Mouse (Mus musculus) neural tube, embryonic 15.5 days (tissue): Measurements from ENCODE around the gene Shmt1. TPM values are rescaled to one million over a fixed set of nuclear protein-coding genes. Genes with fewer than 3 reads are reported as not detected.

Experiments
- ATAC-seq: fragments of 200-750 bp; cut with Nextera tagmentation; 2 replicates; pipeline ENCODE4 v1.8.0; 2017; ENCODE audit warnings: mild to moderate bottlenecking, moderate TSS enrichment, moderate library complexity; ENCODE audit not compliant: low FRiP score
- H3K27ac ChIP-seq: fragments of 300-500 bp; sonication (generic); replicated peaks from 2 replicates; pipeline ENCODE4 v1.5.1; 2015; ENCODE audit warnings: mild to moderate bottlenecking, inconsistent platforms
- H3K27me3 ChIP-seq: fragments of 300-500 bp; sonication (generic); replicated peaks from 2 replicates; pipeline ENCODE4 v1.6.1; 2015; ENCODE audit warnings: inconsistent platforms
- H3K36me3 ChIP-seq: fragments of 300-500 bp; sonication (generic); 2 replicates; pipeline ENCODE4 v1.6.1; 2015; ENCODE audit warnings: inconsistent platforms
- H3K4me1 ChIP-seq: fragments of 300-500 bp; sonication (generic); 2 replicates; pipeline ENCODE4 v1.6.1; 2015; ENCODE audit warnings: inconsistent platforms
- H3K4me2 ChIP-seq: fragments of 300-500 bp; sonication (generic); 2 replicates; pipeline ENCODE4 v1.6.1; 2015; ENCODE audit warnings: inconsistent platforms, mild to moderate bottlenecking, moderate library complexity
- H3K4me3 ChIP-seq: fragments of 300-500 bp; sonication (generic); replicated peaks from 2 replicates; pipeline ENCODE4 v1.5.1; 2015; ENCODE audit warnings: mild to moderate bottlenecking, inconsistent platforms
- H3K9ac ChIP-seq: fragments of 300-500 bp; sonication (generic); replicated peaks from 2 replicates; pipeline ENCODE4 v1.6.1; 2015; ENCODE audit warnings: mild to moderate bottlenecking, inconsistent platforms
- H3K9me3 ChIP-seq: fragments of 300-500 bp; sonication (generic); replicated peaks from 2 replicates; pipeline ENCODE4 v1.6.1; 2016; ENCODE audit warnings: inconsistent platforms
- WGBS: fragments of 180-500 bp; shearing (Covaris S2); methylation state at CpG from one replicate; pipeline ENCODE4 v1.1.7; 2015; ENCODE audit warnings: mixed read lengths; 5-methylcytosine and 5-hydroxymethylcytosine counted together
- polyA plus RNA-seq: library from polyadenylated mRNA; unstranded; fragments of >200 nt; fragmentation: Nextera tagmentation; extraction: Ambion mirVana; gene quantifications from 2 replicates; pipeline ENCODE4 v1.2.1, GENCODE M21; 2015

Gene Shmt1
- polyA plus RNA-seq, 1 experiment from 2014 or later = 5.5 TPM

DNA sequence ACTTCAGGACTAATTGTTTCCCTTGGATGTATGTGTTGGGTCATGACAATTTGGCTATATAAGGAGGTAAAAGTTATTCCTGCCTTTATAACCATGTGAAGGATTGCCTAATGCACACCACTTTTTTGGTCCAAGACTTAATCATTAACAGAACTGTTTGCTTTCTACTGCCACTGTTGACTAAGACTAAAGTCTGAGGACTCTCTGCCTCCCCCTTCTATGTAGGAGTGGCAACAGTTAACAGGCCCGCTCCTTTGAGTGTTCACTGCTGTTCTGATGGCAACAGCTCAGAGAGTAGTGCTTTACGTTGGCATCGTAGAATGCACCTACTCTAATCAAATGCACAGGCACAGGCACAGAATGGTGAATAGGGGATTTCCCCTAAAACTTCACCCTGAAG, 13.7 kb upstream of the Shmt1 start:
- H3K4me3 ChIP-seq = no peak overlapping the region
- H3K9me3 ChIP-seq = no peaks in the 10 kb centered on the region
- no peak overlapping the region for H3K27ac ChIP-seq
- no peak for ATAC-seq
- 0 out of 2 replicates have a peak, but pooled peaks cover 2% of the 10 kb centered on the region for H3K4me1 ChIP-seq
- no peaks in the 10 kb centered on the region for H3K36me3 ChIP-seq
- no peak overlapping the region for H3K9ac ChIP-seq
- 83% methylated on average over 3 of the region's 3 CpGs for WGBS
- no peaks in the 10 kb centered on the region for H3K27me3 ChIP-seq
- H3K4me2 ChIP-seq = no peak overlapping the region

DNA sequence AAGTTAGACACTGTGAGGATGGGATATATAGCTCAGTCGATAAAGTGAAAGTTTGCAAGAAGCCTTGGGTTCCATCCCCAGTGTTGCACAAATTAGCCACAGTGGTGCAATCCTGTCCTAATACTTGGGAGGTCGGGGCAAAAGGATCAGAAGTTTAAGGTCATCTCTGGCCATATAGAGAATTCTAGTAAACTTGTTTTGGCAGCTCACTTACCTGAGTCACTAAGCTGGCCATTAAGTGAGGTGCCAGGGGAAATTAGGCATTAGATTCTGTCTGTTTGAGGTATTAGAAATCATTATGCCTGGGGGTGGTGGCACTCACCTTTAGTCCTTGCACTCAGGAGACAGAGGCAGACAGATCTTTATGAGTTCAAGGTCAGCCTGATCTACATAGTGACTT, 12.3 kb upstream of the Shmt1 start:
- H3K9ac ChIP-seq = no peak overlapping the region
- no peaks in the 10 kb centered on the region for H3K36me3 ChIP-seq
- no peaks in the 10 kb centered on the region for H3K27me3 ChIP-seq
- WGBS = 70% methylated on average over 2 of the region's 2 CpGs
- ATAC-seq = no peak
- no peak overlapping the region for H3K4me3 ChIP-seq
- H3K9me3 ChIP-seq = no peaks in the 10 kb centered on the region
- H3K27ac ChIP-seq = no peak overlapping the region
- no peak overlapping the region for H3K4me2 ChIP-seq
- no peaks in the 10 kb centered on the region for H3K4me1 ChIP-seq

DNA sequence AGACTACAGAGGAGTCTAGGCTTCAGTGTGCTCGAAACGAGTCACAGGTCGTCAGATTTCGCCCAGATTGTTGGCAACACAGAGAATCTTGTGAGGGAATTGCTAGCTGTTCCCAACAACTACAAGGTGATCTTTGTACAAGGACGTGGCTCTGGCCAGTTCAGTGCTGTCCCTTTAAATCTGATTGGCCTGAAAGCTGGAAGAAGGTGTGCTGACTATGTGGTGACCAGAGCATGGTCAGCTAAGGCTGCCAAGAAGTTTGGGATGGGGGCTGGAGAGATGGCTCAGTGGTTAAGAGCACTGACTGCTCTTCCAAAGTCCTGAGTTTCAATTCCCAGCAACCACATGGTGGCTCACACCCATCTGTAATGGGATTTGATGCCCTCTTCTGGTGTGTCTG, 4.9 kb upstream of the Shmt1 start:
- ATAC-seq = no peak
- H3K4me2 ChIP-seq = no peak overlapping the region

DNA sequence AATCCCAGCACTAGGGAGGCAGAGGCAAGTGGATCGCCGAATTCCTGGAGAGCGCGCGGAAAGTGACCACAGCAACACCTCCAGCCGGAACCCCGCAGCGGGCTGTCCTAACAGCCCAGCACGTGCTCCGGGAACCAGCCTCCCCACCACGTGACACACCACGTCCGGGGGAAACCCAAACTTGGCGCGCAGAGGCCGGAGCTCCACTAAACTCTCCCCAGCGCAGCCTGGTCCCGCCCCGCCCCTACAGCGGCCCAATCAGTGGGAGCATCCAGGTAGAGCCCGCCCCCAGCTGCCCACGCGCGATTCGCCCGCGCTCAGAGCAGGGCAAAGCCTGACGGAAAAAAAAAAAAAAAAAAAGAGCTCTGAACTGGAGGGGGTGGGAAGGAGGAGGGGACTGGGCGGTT, 461 bp downstream of the Shmt1 start:
- H3K4me2 ChIP-seq = peak overlapping the region; percentile 97
- WGBS = under 1% methylated on average over 29 of the region's 29 CpGs
- peak overlapping the region; percentile 50 for H3K4me3 ChIP-seq
- H3K9ac ChIP-seq = no peak overlapping the region; the same call in 1 of the 2 replicates
- no peak overlapping the region for H3K27ac ChIP-seq
- peak; percentile 98 for ATAC-seq
- no peaks in the 10 kb centered on the region for H3K36me3 ChIP-seq
- peaks cover 8% of the 10 kb centered on the region; the same call in 1 of the 2 replicates for H3K4me1 ChIP-seq
- H3K27me3 ChIP-seq = no peaks in the 10 kb centered on the region
- H3K9me3 ChIP-seq = no peaks in the 10 kb centered on the region

More for the DNA sequence above, 4.9 kb upstream of the Shmt1 start:
- Histone ChIP-seq H3K27me3 (no peaks in the 10 kb centered on the region), H3K36me3 (no peaks in the 10 kb centered on the region), H3K9me3 (no peaks in the 10 kb centered on the region), H3K4me3 (no peak overlapping the region), H3K9ac (no peak overlapping the region), H3K4me1 (0 out of 2 replicates have a peak, but pooled peaks cover under 1% of the 10 kb centered on the region), H3K27ac (no peak overlapping the region)
- 71% methylated on average over 5 of the region's 5 CpGs for WGBS

DNA sequence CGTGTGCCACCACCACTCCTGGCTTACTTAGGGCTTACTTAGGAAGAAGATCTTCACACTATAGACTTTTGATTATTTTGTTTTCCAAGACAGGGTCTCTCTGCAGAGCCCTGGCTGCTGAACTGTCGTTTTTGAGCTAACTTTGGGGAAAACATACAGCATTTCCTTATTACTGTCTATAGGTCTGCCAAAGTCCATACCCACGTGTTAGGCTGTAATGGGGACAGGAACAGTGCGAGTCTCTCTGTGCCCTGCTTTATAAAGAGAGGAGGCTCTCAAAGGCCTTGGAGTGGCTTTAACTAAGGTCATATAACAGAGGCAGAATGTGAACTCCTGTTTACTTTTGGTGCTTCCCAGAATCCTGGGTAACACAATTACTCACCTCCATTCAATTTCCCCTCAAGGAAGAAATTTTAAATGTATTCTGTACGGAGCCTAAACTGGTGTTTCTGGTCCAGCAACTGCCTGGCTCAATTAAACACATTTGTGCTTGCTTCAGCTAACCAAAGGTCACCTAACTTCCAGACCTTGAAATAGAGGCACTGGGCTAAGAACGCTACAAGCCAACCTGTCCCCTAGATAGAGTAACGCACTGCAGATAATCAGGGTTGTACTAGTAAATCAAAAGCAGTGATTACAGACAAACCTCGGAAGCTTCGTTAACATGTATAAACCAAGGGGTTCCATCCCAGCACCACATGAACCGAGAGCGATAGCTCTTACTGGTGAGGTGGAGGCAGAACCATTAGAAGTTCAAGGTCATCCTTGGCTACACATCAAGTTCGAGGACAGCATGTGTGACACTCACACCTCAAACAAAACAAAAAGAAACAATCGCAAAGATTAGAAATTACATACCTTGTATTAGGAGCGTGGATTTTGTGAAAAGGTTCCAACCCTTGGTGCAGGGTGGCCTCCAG, 1.2 kb downstream of the Shmt1 start:
- H3K27me3 ChIP-seq = no peaks in the 10 kb centered on the region
- H3K9ac ChIP-seq = no peak overlapping the region; the same call in 1 of the 2 replicates
- peak overlapping the region; percentile 97 for H3K4me2 ChIP-seq
- no peak for ATAC-seq
- no peaks in the 10 kb centered on the region for H3K36me3 ChIP-seq
- H3K4me1 ChIP-seq = peaks cover 8% of the 10 kb centered on the region; the same call in 1 of the 2 replicates
- no peaks in the 10 kb centered on the region for H3K9me3 ChIP-seq
- peak overlapping the region; percentile 50 for H3K4me3 ChIP-seq
- H3K27ac ChIP-seq = no peak overlapping the region
- WGBS = 15% methylated on average over 14 of the region's 14 CpGs

DNA sequence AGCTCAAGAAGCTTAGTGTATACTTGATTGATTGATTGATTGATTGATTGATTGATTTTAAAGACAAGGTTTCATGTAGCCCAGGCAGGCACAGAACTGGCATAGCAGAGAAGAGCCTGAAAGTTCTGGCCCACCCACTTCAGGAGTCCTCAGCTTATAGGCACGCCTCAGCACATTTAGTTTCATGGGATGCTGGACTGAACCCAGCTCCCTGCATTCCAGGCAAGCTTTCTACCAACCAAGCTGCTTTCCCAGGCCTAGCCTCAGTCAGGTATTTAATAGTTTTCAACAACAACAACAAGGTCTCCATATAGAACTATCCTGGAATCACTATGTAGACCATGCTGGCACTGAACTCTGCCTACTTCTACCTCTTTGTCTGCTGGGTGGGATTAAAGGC, 2.0 kb downstream of the Shmt1 start:
- no peak for ATAC-seq
- no peaks in the 10 kb centered on the region for H3K36me3 ChIP-seq
- WGBS = 76% methylated on average over 1 of the region's 1 CpGs
- peaks cover 8% of the 10 kb centered on the region; the same call in 1 of the 2 replicates for H3K4me1 ChIP-seq
- no peak overlapping the region for H3K27ac ChIP-seq
- H3K9me3 ChIP-seq = no peaks in the 10 kb centered on the region
- H3K4me3 ChIP-seq = no peak overlapping the region
- no peak overlapping the region for H3K9ac ChIP-seq
- no peak overlapping the region for H3K4me2 ChIP-seq
- H3K27me3 ChIP-seq = no peaks in the 10 kb centered on the region

DNA sequence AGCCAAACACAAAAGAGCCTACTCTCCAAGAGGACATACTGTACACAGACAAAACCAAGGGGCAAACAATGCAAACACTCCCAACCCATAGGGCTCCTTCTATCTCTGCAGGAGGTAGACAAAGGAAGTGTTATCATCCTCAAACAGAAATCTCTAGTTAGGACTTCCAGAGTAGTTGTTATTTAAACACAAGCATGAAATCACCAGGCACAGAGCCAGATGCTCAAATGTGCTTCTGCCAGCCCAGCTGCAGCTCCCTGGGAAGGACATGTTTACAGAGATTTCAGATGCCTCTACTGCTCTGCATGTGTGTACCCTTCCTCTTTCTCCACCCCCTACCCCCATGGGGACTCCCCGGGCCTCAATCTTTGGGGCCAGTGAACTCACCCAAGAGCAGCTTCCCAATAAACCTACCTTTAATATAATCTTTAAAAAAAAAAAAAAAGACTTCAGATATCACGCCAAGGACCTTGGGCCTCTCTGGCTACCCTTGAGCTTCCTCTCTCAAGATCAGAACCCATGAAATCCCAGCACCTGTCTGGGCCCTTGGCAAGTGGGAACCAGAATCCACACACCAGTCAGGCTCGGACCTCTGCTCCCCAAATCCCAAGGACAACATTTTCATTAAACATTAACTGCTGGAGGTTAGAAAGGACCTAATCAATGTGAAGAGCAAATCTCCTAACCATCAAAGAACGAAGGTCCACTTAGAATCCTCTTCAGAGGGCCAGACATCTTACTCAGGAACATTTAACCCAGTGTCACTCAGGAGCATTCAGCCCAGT, 3.0 kb downstream of the Shmt1 start:
- ATAC-seq = no peak
- peaks cover 8% of the 10 kb centered on the region; the same call in 1 of the 2 replicates for H3K4me1 ChIP-seq
- H3K4me3 ChIP-seq = no peak overlapping the region
- H3K27me3 ChIP-seq = no peaks in the 10 kb centered on the region
- H3K9me3 ChIP-seq = no peaks in the 10 kb centered on the region
- no peaks in the 10 kb centered on the region for H3K36me3 ChIP-seq
- H3K27ac ChIP-seq = no peak overlapping the region
- no peak overlapping the region for H3K4me2 ChIP-seq
- no peak overlapping the region for H3K9ac ChIP-seq
- whole genome bisulfite sequencing = 79% methylated on average over 4 of the region's 4 CpGs

DNA sequence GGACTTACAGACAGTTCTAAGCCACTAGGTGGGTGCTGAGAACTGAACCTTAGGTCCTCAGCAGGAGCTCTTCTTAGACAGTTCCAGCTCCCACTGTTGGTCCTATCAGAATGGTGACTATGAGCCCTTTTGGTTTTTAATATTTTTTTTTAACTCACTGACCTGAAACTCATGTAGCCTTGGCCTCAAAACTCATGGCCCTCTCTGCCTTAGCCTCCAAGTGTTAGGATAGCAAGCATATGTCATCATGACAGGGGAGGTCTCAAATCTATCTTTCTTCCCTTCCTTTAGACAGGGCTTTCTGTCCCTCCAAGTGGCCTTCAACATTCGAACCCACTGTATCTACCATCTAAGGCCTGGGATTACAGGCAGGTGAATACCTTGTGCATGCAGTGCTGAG, 10.6 kb downstream of the Shmt1 start:
- Histone ChIP-seq H3K4me1 (no peaks in the 10 kb centered on the region), H3K27me3 (no peaks in the 10 kb centered on the region), H3K9ac (no peak overlapping the region), H3K9me3 (no peaks in the 10 kb centered on the region), H3K4me2 (no peak overlapping the region), H3K27ac (no peak overlapping the region), H3K4me3 (no peak overlapping the region), H3K36me3 (no peaks in the 10 kb centered on the region)
- 93% methylated on average over 1 of the region's 1 CpGs for WGBS
- ATAC-seq = no peak

DNA sequence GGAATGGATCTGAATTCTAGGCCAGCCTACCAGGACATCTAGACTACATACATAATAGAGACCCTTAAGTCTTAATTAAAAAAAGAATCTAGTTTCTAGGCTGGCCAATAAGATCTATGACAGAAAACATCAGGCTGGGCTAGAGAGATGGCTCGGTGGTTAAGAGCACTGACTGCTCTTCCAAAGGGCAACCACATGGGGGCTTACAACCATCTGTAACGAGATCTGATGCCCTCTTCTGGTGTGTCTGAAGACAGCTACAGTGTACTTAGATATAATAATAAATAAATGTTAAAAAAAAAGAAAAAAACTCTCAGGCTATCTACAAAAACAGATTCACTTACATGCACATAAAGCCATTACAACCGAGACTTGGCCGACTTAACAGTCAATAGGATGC, 11.5 kb downstream of the Shmt1 start:
- Histone ChIP-seq H3K9me3 (no peaks in the 10 kb centered on the region), H3K27ac (no peak overlapping the region), H3K4me1 (no peaks in the 10 kb centered on the region), H3K4me2 (no peak overlapping the region), H3K4me3 (no peak overlapping the region), H3K27me3 (no peaks in the 10 kb centered on the region), H3K36me3 (no peaks in the 10 kb centered on the region), H3K9ac (no peak overlapping the region)
- no peak for ATAC-seq
- WGBS = 89% methylated on average over 4 of the region's 4 CpGs

DNA sequence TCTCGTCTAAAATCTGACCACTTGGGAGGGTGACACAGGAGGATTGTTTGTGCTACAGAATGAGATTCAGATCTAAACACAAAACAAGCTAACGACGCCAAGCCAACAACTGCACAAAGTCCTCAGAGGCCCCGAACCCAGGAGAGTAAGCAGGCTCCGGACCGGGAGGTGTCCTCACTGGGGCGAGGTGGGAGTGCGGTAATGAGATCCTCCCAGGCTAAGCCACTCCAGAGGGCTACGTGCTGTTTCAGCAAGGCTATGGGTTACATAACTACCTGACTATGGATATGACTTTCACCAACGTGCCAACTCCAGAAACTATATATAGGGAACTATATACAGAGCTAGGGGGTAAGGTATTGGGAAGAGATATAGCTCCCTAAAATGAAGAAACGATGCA, 15.2 kb downstream of the Shmt1 start:
- H3K36me3 ChIP-seq = no peaks in the 10 kb centered on the region
- no peak overlapping the region for H3K4me2 ChIP-seq
- 94% methylated on average over 11 of the region's 11 CpGs for WGBS
- H3K4me1 ChIP-seq = no peaks in the 10 kb centered on the region
- H3K27ac ChIP-seq = no peak overlapping the region
- H3K9ac ChIP-seq = no peak overlapping the region
- ATAC-seq = no peak
- no peaks in the 10 kb centered on the region for H3K9me3 ChIP-seq
- no peak overlapping the region for H3K4me3 ChIP-seq
- H3K27me3 ChIP-seq = no peaks in the 10 kb centered on the region

DNA sequence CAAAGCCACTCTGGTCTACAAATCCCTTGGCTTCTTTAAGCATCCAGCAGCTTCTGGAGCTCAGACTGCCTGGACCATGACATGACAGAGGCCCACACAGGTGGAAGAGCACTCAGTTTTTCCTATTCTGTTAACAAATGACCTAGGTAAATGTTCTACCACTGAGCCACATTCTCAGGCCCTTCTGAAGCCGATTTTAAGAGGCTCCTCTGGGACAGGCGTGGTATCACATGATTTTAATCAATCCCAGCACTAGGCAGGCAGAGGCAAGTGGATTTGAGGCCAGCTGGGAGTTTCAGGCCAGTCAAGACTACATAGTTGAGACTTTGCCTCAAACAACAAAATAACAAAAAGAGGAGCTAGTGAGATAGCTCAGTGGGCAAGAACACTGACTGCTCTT, 21.0 kb downstream of the Shmt1 start:
- Histone ChIP-seq H3K9me3 (no peaks in the 10 kb centered on the region), H3K36me3 (peaks cover 45% of the 10 kb centered on the region), H3K4me1 (peaks cover 6% of the 10 kb centered on the region), H3K9ac (no peak overlapping the region), H3K4me2 (no peak overlapping the region), H3K27me3 (no peaks in the 10 kb centered on the region), H3K4me3 (no peak overlapping the region), H3K27ac (no peak overlapping the region)
- no peak for ATAC-seq
- WGBS = 91% methylated on average over 2 of the region's 2 CpGs
